ENCODE assay signal across 8 mouse cellular contexts in genomic region chr19:3832851-3833353, GRCm38 (mm10). TPM values are rescaled to one million over a fixed set of nuclear protein-coding genes. Genes with fewer than 3 reads are reported as not detected.
A peak's percentile ranks its signal among the peaks of the same experiment; 100 is the strongest.
DNase-seq lines count a peak whose midpoint lies in the region; ATAC-seq lines count a peak whose summit lies in the region.

No protein-coding gene starts in this region.

- H3K9me3 ChIP-seq in midbrain, embryonic 11.5 days (ENCODE audit: control insufficient read depth, low read length): no peaks in the 10 kb centered on the region
- no peaks in the 10 kb centered on the region for H3K9me3 ChIP-seq in midbrain, embryonic 14.5 days (ENCODE audit: control insufficient read depth, low read length)
- H3K9me3 ChIP-seq in kidney, embryonic 14.5 days (ENCODE audit: control insufficient read depth, low read length): no peaks in the 10 kb centered on the region

- peak; percentile 49 for DNase-seq in midbrain, embryonic 11.5 days (ENCODE audit: low spot score, missing footprints)
- DNase-seq in midbrain, embryonic 14.5 days: no peak
- peak; percentile 86 to 93 for DNase-seq in lung, postnatal 4 days
- no peak for DNase-seq in layer of hippocampus, adult 11-12 months (ENCODE audit: low spot score)
- no peak for DNase-seq in neural tube, embryonic 10.5 days (ENCODE audit: extremely low spot score, low spot score)

- H3K4me1 ChIP-seq in midbrain, embryonic 11.5 days (ENCODE audit: control insufficient read depth, insufficient read depth, low read length): no peaks in the 10 kb centered on the region
- H3K4me1 ChIP-seq in midbrain, embryonic 14.5 days (ENCODE audit: control insufficient read depth, insufficient read depth, low read length): no peaks in the 10 kb centered on the region
- 0 out of 2 replicates have a peak, but pooled peaks cover 3% of the 10 kb centered on the region for H3K4me1 ChIP-seq in kidney, embryonic 14.5 days (ENCODE audit: control insufficient read depth, insufficient read depth, low read length)

- H3K27me3 ChIP-seq in midbrain, embryonic 11.5 days (ENCODE audit: control insufficient read depth, insufficient read depth, low read length): no peaks in the 10 kb centered on the region
- H3K27me3 ChIP-seq in midbrain, embryonic 14.5 days (ENCODE audit: control insufficient read depth, insufficient read depth, low read length): no peaks in the 10 kb centered on the region
- H3K27me3 ChIP-seq in kidney, embryonic 14.5 days (ENCODE audit: control insufficient read depth, insufficient read depth, low read length): no peaks in the 10 kb centered on the region

- H3K4me2 ChIP-seq in midbrain, embryonic 11.5 days: no peak overlapping the region
- H3K4me2 ChIP-seq in midbrain, embryonic 14.5 days (ENCODE audit: low read length): no peak overlapping the region
- no peak overlapping the region for H3K4me2 ChIP-seq in kidney, embryonic 14.5 days (replicated peaks; ENCODE audit: low read depth, low read length)

- H3K36me3 ChIP-seq in midbrain, embryonic 11.5 days (ENCODE audit: control insufficient read depth, insufficient read depth, low read length): no peaks in the 10 kb centered on the region
- no peaks in the 10 kb centered on the region for H3K36me3 ChIP-seq in midbrain, embryonic 14.5 days (ENCODE audit: control insufficient read depth, insufficient read depth, low read length)
- H3K36me3 ChIP-seq in kidney, embryonic 14.5 days (ENCODE audit: control insufficient read depth, insufficient read depth, low read length): no peaks in the 10 kb centered on the region

- H3K4me3 ChIP-seq in midbrain, embryonic 11.5 days (ENCODE audit: low read depth, low read length): no peak overlapping the region
- no peak overlapping the region for H3K4me3 ChIP-seq in midbrain, embryonic 14.5 days (replicated peaks; ENCODE audit: low read depth, low read length)
- H3K4me3 ChIP-seq in kidney, embryonic 14.5 days (ENCODE audit: low read length): no peak overlapping the region

- 85% methylated on average over 4 of the region's 4 CpGs for WGBS in midbrain, embryonic 11.5 days
- WGBS in midbrain, embryonic 14.5 days: 78% methylated on average over 4 of the region's 4 CpGs
- WGBS in kidney, embryonic 14.5 days: 49% methylated on average over 4 of the region's 4 CpGs

- ATAC-seq in midbrain, embryonic 11.5 days (ENCODE audit: low FRiP score): no peak
- no peak for ATAC-seq in midbrain, embryonic 14.5 days (ENCODE audit: low FRiP score, low TSS enrichment)
- ATAC-seq in common myeloid progenitor, adult 5-6 weeks (replicated peaks; ENCODE audit: low read depth, poor library complexity, severe bottlenecking): peak; percentile 96
- ATAC-seq in kidney, embryonic 14.5 days (ENCODE audit: low FRiP score, low TSS enrichment): peak; percentile 75
- no peak for ATAC-seq in inflammation-experienced regulatory T-cells, adult 6 months

- no peak overlapping the region for H3K9ac ChIP-seq in midbrain, embryonic 11.5 days (ENCODE audit: low read length)
- no peak overlapping the region for H3K9ac ChIP-seq in midbrain, embryonic 14.5 days (replicated peaks; ENCODE audit: low read length)
- H3K9ac ChIP-seq in kidney, embryonic 14.5 days (ENCODE audit: low read depth, low read length): no peak overlapping the region

- no peak overlapping the region for H3K27ac ChIP-seq in midbrain, embryonic 11.5 days (ENCODE audit: low read depth, low read length)
- no peak overlapping the region for H3K27ac ChIP-seq in midbrain, embryonic 14.5 days (replicated peaks; ENCODE audit: low read depth, low read length)
- peak overlapping the region; percentile 13; the same call in 1 of the 2 replicates for H3K27ac ChIP-seq in kidney, embryonic 14.5 days (ENCODE audit: low read depth, low read length)

RNA-seq across cellular contexts. Expression of gene Chka, which starts 18.7 kb away (rescaled TPM):
- polyA plus RNA-seq in midbrain, embryonic 11.5 days (2014; fragmentation: Nextera tagmentation; extraction: Ambion mirVana): 50.5 and 53.0 TPM in 2 replicates
- 50.2 and 51.8 TPM in 2 replicates for polyA plus RNA-seq in midbrain, embryonic 14.5 days (2014; fragmentation: Nextera tagmentation; extraction: Ambion mirVana)
- total RNA-seq in common myeloid progenitor, adult 5-6 weeks (2017): 30.9 and 46.5 TPM in 2 replicates
- 46.8 and 62.6 TPM in 2 replicates for polyA plus RNA-seq in kidney, embryonic 14.5 days (2014; fragmentation: Nextera tagmentation; extraction: Ambion mirVana)
- 1 to 10 TPM; 1.6 to 4.9 (median 4.3) TPM for polyA plus RNA-seq in inflammation-experienced regulatory T-cells, adult 6 months (2017; shearing (Covaris generic))

Comparison
In these comparisons a context has a peak if more than half of its experiments do, and no peak if none do; other contexts are left out.
1. DNase-seq: peak in midbrain, embryonic 11.5 days (single experiment) and lung, postnatal 4 days (2 of 2); none in midbrain, embryonic 14.5 days (single experiment), layer of hippocampus, adult 11-12 months (single experiment) and neural tube, embryonic 10.5 days (single experiment).
2. ATAC-seq: peak in common myeloid progenitor, adult 5-6 weeks (single experiment) and kidney, embryonic 14.5 days (single experiment); none in midbrain, embryonic 11.5 days (single experiment), midbrain, embryonic 14.5 days (single experiment) and inflammation-experienced regulatory T-cells, adult 6 months (single experiment).